Mouse (Mus musculus) cerebellum, adult 2 months (tissue): ENCODE measurements around the gene Tecta. TPM values are rescaled to one million over a fixed set of nuclear protein-coding genes. Genes with fewer than 3 reads are reported as not detected.
A peak's percentile ranks its signal among the peaks of the same experiment; 100 is the strongest.

Experiments
- DNase-seq, 2 experiments: peaks; one replicate each; pipeline ENCODE4 v3.0.0; 2021
- H3K27ac ChIP-seq: fragments of 200-500 bp; 2 replicates; pipeline ENCODE4 v1.5.1; 2012; ENCODE audit warnings: low read length, control low read depth, inconsistent platforms; ENCODE audit not compliant: insufficient read depth
- H3K27me3 ChIP-seq: fragments of 200-500 bp; 2 replicates; pipeline ENCODE4 v1.6.1; 2012; ENCODE audit warnings: inconsistent platforms, mild to moderate bottlenecking, low read length, moderate library complexity; ENCODE audit not compliant: control insufficient read depth, insufficient read depth
- H3K4me1 ChIP-seq: fragments of 200-500 bp; 2 replicates; pipeline ENCODE4 v1.6.1; 2011; ENCODE audit warnings: low read length; ENCODE audit not compliant: control insufficient read depth, insufficient read depth
- H3K4me3 ChIP-seq: fragments of 200-500 bp; replicated peaks from 2 replicates; pipeline ENCODE3; 2011; ENCODE audit warnings: mild to moderate bottlenecking, low read depth, low read length, control low read depth; ENCODE audit not compliant: insufficient read depth
- CTCF ChIP-seq: fragments of 200-500 bp; IDR thresholded peaks from 2 replicates; pipeline ENCODE4 v1.5.1; 2011; ENCODE audit warnings: low read depth, mild to moderate bottlenecking, control low read depth, low read length, moderate library complexity, borderline replicate concordance; ENCODE audit not compliant: insufficient read depth
- POLR2A ChIP-seq: fragments of 200-500 bp; IDR thresholded peaks from 2 replicates; pipeline ENCODE4 v1.6.1; 2011; ENCODE audit warnings: low read length, control low read depth, borderline replicate concordance; ENCODE audit not compliant: insufficient read depth
- WGBS: fragments of 180-500 bp; shearing (Covaris S2); methylation state at CpG from one replicate; pipeline ENCODE4 v1.1.7; 2018; 5-methylcytosine and 5-hydroxymethylcytosine counted together
- polyA plus RNA-seq: library from polyadenylated mRNA; depleted of rRNA; stranded (reverse); fragments of >200 nt; gene quantifications from 2 replicates; pipeline ENCODE4 v1.2.3, GENCODE M21; 2012

The Tecta gene
- polyA plus RNA-seq, 1 experiment, result 0.23 TPM

DNA sequence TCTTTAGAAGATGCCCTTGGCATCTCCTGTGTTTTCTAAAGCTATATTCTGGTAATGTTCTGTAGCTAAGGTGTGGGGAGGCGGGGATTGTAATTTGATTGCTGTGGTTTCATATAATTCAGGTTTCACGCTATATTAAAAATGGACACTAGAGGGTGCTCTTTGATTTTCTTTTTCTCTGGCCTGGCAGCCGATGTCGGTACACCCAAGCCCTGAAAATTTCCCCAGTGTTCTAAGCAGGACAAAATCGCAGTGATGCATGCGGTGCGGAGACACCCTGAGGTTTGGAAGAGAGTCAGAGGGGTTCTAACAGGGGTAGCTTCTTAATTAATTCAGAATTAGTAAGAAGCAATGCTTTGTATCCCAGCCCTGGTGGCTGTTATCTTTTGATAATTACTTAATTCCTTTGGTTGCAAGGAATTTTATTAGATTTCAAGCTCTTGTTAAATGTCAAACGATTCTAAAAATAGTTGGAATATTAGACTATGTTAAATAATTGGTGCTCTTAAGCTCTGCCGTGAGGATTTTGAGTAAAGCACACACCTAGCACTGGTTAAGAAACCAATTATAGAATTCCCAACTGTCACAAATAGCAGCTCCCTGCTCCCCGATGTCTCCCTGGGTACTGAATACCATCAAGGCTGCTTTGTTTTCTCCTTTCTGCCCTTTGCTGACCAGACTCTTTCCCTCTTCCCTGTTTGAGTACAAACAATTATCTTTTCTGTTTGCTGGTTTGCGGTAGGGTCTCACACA lies 72.9 kb downstream of the Tecta start:
- no peak overlapping the region for H3K4me3 ChIP-seq
- DNase-seq, result peak; percentile 38 to 54
- H3K27me3 ChIP-seq, result no peaks in the 10 kb centered on the region
- 32% methylated on average over 11 of the region's 11 CpGs for WGBS
- TF ChIP-seq CTCF, result peak; percentile 58; the same call in 1 of the 2 replicates
- no peak for TF ChIP-seq POLR2A
- no peaks in the 10 kb centered on the region for H3K4me1 ChIP-seq
- H3K27ac ChIP-seq, result no peak overlapping the region

DNA sequence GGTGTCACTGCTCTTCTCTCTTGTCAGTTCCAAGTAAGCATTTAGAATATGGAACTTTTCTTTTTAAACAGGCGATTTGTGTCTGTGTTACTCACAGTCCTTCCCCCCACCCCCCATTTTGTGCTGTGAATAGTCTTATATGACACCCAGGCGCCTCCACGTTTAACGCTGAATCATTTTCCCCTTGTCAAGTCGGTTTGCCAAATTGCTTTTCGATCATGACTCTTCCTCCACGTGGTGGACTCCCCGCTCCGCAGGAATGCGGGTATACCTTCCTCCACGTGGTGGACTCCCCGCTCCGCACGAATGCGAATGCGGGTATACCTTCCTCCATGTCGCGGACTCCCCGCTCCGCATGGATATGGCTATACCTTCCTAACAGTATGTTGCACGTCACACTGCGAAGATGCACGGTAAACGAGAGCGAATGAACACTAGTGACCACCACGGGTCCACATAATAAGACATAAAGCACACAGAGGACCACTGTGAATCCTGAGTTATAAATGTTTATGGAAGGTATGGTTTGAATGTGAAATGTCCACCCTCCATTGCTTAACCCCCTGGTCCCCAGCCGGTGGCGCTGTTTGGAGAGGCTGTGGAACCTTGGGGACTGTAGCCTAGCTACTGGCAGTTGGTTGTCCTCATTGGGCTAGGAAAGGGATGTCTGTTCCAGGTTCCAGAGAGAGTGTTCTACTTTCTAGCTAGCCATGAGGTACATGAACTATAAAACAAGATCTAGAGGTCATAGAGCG lies 74.9 kb downstream of the Tecta start:
- Histone ChIP-seq H3K4me1 (no peaks in the 10 kb centered on the region), H3K27ac (no peak overlapping the region), H3K27me3 (no peaks in the 10 kb centered on the region), H3K4me3 (no peak overlapping the region)
- DNase-seq, result no peak
- 55% methylated on average over 29 of the region's 29 CpGs for WGBS
- TF ChIP-seq POLR2A (no peak), CTCF (no peak; the same call in 1 of the 2 replicates)

DNA sequence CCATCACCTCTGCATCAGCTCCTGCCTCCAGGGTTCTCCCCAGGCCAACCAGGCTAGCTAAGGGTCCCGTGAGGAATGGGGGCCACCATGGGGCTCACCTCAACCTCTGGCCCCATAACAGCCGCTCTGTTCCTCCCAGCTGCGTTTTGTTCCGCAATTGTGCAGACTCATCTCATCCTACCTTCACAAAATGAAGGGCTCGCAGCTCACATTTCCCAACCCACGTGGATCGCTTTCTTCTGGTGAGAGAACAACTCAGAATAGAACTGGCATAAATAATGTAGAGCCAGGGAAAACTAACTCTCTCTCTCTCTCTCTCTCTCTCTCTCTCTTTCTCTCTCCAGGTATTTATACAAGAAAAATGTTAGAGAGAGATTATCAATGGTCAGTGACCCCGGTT lies 76.5 kb downstream of the Tecta start:
- DNase-seq, result no peak
- Histone ChIP-seq H3K4me3 (no peak overlapping the region), H3K27me3 (no peaks in the 10 kb centered on the region), H3K27ac (no peak overlapping the region), H3K4me1 (no peaks in the 10 kb centered on the region)
- 89% methylated on average over 8 of the region's 8 CpGs for WGBS
- TF ChIP-seq CTCF, result no peak
- no peak for TF ChIP-seq POLR2A

DNA sequence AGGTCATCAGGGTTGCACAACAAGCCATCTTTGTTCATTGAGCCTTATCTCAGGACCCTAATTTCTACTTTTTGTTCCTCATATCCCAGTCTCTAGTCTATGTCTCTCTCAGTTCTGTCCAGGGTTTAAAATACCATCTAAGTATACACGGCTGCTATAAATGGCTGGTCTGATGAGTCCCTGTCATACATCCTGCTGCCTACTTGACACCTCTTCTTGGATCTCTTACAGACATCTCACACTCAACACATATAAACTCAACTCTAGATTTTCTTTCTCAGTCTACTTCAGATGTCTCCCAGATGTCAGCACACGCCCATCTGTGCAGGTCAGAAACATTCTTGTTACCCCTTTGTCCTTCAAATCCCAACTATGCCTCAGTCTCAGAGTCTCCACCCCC lies 78.3 kb downstream of the Tecta start:
- H3K27me3 ChIP-seq, result no peaks in the 10 kb centered on the region
- WGBS, result 83% methylated on average over 2 of the region's 2 CpGs
- DNase-seq, result no peak
- no peaks in the 10 kb centered on the region for H3K4me1 ChIP-seq
- H3K4me3 ChIP-seq, result no peak overlapping the region
- H3K27ac ChIP-seq, result no peak overlapping the region
- TF ChIP-seq POLR2A, result no peak
- TF ChIP-seq CTCF, result no peak

DNA sequence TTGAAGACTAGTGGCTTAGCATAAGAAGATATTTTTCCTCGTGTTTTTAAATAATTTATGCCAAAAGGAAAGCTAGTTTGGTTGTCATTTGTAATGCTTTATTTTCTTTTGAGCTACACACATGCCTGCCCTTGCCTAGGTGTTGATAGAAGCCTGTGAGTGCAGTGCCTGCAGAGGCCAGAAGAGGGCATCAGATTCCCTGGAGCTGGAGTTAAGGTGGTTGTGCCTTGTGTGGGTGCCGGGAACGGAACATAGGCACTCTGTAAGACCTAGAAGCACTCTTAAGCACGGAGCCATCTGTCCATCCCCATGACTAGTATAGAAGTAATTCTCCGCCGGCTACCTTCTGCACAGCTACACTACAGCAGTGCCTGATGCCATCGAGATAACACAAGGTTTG lies 79.1 kb downstream of the Tecta start:
- TF ChIP-seq POLR2A, result no peak
- no peak for TF ChIP-seq CTCF

DNA sequence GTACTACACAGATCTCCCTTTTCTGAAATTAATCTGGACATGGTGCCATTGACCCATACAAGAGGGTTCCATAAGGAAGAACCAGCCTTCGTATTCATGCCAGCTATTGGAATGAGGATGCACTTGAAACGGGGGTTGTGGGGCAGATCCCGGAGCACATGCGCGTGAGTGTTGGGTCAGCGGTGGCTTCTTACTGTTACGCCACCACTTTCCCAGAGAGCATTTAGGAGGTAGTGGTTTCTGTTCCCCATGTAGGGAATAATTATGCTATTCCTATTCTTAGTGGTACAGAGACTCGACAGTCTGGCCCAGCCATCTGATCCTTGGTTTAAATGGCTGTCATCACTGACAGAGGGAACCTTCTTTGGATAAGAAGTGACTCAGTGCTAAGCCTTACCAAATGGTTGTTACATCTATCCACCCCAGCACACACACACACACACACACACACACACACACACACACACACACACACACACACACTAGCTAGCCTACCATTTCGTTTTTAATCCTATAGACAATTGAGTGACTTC lies 81.2 kb downstream of the Tecta start:
- DNase-seq, result no peak
- TF ChIP-seq CTCF (no peak), POLR2A (no peak)
- WGBS, result 89% methylated on average over 9 of the region's 9 CpGs
- no peaks in the 10 kb centered on the region for H3K27me3 ChIP-seq
- no peaks in the 10 kb centered on the region for H3K4me1 ChIP-seq
- no peak overlapping the region for H3K4me3 ChIP-seq
- H3K27ac ChIP-seq, result no peak overlapping the region

More for the DNA sequence above, 79.1 kb downstream of the Tecta start:
- DNase-seq, result no peak
- no peak overlapping the region for H3K4me3 ChIP-seq
- WGBS, result 95% methylated on average over 7 of the region's 7 CpGs
- no peaks in the 10 kb centered on the region for H3K27me3 ChIP-seq
- H3K27ac ChIP-seq, result no peak overlapping the region
- no peaks in the 10 kb centered on the region for H3K4me1 ChIP-seq

DNA sequence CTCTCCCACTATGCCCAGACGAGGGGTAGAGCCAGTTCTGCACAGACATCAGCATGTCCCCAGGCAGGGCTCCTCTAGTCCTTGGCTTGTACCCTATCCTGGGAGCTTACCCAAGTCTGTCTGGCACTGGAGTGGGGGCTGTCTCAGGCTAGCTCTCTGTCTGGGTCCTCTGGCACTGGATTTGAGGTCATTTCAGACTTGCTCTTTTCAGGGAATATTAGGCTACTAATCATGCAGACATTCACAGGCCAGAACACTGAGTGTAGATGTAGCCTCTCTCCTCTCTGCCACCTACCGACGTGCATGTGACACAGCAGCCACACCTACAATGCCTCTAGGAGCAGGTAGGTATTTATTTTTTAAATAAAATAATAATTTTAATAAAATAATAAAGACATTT lies 82.4 kb downstream of the Tecta start:
- WGBS, result 55% methylated on average over 3 of the region's 3 CpGs
- peak in 1 of 2 experiments; percentile 8 for DNase-seq
- Histone ChIP-seq H3K4me3 (no peak overlapping the region), H3K27ac (no peak overlapping the region), H3K4me1 (no peaks in the 10 kb centered on the region), H3K27me3 (no peaks in the 10 kb centered on the region)
- TF ChIP-seq CTCF (no peak), POLR2A (no peak)
